Mouse (Mus musculus): ENCODE results near the gene Nhej1.

GRCm38 (mm10) chr1:75022216-75022615, 102.8 kb downstream of the Nhej1 start:
- no peak for TF ChIP-seq HCFC1 (IDR thresholded peaks at IDR 0.05; ENCODE audit: borderline replicate concordance, insufficient read depth, low read length)
- no peak for TF ChIP-seq MAFK (IDR thresholded peaks at IDR 0.05; ENCODE audit: insufficient read depth, low read depth, low read length)
- no peak for TF ChIP-seq ZNF384 (IDR thresholded peaks at IDR 0.05; ENCODE audit: low read depth, low read length)
- no peak for TF ChIP-seq ZC3H11A (IDR thresholded peaks at IDR 0.05; ENCODE audit: borderline replicate concordance, low read depth, low read length)

Data from ES-E14 (cell line).